Mouse (Mus musculus) layer of hippocampus, adult 11-12 months (tissue): ENCODE results near the gene Cdk14.

Source experiments
- DNase-seq: peaks from one replicate; pipeline ENCODE4 v3.0.0; 2022; ENCODE audit warnings: low spot score

Gene Cdk14

DNA sequence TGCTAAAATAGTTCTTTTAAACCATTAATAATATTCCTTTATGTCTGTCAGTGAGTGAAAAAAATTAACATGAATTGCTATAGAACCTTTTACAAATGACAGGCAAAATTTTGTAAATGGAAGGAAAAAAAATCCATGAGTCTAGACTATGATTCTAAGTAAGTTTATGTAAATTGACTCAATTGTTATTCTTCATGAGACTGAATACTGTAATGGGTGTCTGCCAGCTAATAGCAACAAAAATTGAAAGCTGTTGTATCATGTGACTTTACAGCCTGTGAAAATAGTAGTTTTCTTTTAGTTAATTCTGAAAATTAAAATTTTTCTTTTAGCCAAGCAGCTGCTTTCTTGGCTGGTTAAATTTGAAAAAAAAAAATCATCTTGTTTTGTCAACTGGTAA lies 234.6 kb downstream of the Cdk14 start:
- DNase-seq: no peak

DNA sequence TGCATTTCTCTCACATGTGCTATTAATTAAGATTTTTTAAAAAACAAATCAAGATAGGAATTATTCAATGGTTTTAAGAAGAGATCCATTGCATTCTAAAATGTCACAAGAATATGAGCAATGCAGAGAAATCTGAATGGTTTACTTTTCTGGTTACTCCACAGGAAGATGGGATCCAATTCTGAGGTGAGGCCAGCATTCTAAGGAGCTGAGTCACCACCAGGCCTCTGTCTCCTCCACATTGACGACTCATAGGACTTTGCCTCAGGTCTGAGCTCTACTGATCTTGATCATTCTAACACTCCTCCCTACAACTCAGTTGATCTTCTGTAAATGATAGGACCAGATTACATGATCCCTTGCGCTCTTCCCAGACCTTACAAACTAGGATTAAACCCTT lies 239.4 kb downstream of the Cdk14 start:
- DNase-seq: no peak

DNA sequence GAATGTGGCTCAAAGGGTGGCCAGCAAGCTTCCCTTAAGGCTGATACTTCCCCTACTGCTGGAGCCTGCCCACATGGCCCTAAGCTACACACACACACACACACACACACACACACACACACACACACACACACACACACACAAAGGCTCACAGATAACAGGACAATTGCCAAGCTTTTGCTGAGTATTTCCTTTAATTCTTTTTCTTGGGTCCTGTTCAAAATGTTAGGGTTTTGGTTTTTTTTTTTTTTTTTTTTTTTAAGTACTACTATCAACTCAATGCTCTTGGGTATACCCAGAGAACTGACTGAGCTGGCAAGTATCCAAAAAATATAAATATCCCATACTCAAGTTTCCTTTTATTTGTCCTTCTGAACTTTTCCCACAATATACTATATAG lies 239.8 kb downstream of the Cdk14 start:
- no peak for DNase-seq

DNA sequence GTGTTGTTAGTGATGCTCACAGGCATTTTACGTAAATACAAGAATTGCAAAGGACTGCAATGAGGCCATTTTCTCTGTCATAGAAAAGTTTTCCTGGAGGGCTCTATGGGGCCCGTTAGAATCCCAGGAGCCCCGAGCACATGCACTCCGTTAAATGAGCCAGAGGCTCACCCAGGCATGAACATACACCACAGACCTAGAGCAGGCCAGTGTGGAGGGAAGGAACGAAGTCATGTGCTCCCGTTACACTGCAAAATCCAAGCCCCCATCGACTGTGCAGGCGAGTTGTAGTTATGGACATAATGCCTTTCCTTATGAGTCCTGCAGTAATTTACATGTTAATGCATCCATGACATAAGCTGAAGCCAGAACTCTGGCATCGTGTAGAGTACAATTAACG lies 244.1 kb downstream of the Cdk14 start:
- no peak for DNase-seq

DNA sequence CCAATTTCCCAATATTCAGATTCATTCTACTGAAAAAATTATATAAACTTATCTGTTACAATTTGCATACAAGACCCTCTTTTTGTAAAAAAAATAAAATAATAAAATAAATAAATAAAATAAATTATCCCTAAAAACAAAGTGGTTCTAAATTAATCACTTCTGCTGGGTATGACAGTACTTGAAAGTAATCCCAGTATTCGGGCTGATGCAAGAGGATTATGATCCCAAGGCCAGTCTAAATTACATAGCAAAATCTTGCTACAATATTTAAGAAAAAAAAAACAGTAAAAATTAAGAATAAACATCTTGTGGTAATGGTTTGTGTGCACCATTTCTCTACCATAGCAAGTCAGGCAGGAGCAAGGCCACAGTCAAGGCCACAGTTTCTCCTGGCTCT lies 244.5 kb downstream of the Cdk14 start:
- no peak for DNase-seq

DNA sequence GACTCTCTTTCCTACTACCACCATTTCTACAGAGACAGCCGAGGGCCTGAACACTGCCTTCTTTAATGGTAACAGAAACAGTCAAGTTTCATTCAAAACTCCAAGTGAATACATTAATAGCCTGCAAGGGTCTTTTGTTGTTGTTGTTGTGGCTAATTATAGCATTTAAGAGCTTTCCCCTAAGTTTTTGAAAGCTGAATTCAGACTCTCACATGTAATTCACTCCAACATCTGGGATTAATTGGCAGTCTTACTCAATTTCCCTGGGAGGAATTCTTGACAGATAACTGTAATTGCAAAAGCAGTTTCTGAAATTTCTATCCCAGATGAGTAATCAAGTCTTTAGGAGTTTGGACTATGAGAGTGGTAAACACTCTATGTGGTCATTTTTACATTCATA lies 245.0 kb downstream of the Cdk14 start:
- no peak for DNase-seq

DNA sequence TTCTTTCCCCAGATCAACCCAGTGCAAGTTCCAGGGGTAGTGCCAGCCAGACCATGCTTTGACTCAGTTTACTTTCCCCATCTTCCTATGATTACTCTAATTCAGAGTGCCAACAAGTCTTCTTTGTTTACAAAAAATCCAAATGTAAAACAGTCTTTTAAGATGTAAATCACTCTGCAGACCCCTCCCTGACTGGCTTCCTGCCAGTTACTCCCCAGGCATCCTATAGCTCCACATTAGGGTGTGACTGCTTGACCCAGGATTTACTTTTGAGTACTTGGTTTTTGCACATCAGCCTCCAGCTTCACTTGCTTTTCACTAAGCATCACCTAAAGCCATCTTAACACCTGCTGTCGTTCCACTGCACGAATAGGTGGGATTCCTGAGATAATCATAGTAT lies 254.0 kb downstream of the Cdk14 start:
- no peak for DNase-seq

DNA sequence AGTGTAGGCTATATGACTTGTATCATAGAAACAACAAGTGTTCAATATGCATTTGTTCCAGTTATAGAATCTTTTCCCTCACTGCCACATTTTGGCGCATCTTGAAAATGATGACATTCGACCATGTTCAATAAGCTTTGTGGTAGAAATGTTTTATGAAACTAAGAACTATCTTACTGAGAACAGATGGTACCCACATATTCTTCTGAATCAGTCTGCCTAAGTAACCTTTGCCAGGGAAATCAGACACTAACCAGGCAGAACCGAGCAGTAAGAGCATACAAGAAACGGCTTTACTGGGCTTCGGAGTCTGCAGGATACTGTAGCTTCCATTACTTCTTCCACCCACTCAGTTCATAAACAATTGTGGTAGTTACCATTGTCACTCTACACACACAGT lies 255.8 kb downstream of the Cdk14 start:
- no peak for DNase-seq

DNA sequence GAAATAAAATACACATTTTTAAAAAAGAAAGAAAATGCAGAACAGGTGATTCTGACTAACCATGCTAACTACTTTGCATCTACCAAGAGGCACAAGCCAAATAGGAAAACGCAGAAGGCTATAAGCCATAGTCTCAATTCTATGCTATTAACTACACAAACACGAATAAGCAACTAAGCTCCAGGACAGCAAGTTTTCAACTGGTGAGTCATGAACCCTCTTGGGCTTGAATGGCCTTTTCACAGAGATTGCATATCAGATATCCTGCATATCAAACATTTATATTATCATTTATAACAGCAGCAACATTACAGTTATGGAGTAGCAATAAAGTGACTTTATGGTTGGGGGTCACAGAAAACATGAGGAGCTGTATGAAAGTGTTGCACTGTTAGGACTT lies 256.3 kb downstream of the Cdk14 start:
- no peak for DNase-seq

DNA sequence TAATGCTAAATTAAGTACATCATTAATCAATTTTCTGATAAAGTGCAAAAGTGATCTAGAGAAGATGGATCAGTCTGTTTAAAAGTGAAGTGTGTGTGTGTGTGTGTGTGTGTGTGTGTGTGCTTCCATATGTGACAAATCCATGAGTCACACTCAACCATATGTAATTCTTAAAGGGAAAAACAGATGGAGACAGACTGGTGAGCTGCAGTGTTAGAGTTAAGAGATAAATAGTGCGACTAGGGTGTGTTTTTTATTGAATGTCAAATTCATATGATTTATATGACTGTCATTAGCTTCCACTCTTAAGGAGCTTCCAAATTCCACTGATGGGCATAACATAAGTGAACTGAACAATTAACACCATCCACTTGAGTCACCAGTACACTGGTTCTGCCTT lies 260.6 kb downstream of the Cdk14 start:
- DNase-seq: no peak

DNA sequence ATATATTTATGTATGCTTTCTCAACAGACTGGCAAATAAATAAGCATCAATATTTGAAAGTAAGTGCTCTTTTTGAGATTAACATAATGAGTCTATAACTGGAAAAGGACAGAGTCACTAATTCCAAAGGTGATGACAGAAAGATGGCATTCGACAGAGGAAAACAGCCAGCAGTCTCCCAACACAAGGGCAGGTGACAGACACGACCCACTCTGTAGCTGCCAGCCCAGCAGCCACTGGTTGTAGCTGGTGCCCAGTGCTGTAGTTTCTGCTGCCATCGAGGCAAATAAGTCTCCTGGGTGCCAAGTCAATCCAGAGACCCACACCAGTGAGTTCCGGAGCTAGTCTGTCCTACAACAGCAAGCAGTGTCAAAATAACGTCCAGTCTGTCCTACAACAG lies 280.3 kb downstream of the Cdk14 start:
- DNase-seq: no peak

DNA sequence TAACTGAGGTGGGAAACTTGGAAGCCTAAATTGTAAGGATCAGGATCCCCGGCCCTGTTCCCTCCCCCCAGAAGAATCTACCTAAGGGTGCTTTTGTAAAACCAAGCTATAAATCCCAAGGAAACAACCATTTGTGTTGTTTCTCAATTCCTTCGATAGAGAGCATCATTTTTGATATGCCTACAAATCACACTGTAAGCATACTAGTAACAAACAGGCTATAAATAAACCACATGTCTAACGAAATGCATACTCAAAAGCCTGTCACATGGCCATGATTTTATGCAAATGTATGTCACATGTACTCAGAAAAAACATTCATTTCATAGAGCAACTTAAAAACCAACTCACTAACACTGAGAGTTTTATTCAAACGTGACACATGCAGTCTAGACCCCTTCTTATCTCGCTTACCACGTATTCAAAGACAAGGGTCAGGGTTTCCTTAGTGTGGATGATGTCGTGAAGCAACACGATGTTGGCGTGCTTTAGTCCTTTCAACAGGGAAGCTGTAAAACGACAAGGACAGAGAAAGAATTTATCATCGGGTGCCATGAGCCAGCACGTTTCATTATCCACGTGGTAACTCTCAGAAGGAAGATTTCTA lies 285.1 kb downstream of the Cdk14 start:
- no peak for DNase-seq

DNA sequence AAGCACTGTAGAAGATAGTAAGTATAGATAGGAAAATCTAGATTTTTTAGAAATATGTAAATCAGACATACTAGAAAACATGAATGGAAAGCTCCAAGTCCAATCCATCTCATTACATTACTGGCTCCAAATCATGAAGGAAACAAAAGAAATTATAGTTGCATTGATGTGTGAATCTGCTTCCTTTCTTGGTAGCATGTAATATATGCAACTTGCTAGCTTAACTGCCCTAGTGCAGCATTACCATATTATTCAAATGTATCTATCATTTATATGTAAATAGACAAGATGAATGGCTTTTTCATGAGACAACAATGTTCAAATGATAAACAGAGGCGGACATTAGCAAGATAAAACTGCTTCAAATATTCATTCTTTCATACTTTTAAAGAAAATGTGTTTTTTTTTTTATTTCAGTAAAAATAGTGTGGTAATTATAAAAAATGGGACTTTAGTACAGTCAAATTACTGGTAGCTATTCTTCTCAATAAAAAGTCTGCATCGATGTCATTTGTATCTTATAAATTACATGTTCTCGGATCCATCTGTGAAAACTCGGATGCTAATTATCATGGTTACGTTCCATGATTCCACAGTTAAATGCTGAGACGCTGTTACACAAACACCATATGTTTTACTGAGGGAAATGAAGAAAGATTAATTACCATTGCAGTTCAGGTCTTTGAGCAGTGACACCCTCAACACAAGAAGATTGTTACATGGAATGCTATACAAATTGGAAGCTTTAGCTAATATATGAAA lies 285.8 kb downstream of the Cdk14 start:
- DNase-seq: no peak

DNA sequence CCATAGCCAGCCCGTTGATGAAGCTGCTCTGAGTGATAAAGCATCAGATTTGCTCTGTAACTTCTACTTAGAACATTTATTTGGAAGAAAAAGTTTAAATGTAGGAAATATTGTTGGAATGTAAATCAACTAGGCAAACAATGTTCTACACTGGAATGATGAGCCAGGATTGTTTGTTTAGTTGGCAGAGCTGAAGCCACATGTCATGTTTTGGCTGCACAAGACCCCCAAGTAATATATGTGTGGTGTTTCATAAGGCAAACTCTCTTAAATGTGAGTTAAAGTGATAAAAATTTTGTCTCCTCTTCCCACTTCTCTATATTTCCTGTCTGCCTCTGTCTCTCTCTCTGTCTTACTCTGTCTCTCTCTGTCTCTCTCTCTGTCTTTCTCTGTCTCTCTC lies 291.3 kb downstream of the Cdk14 start:
- no peak for DNase-seq

DNA sequence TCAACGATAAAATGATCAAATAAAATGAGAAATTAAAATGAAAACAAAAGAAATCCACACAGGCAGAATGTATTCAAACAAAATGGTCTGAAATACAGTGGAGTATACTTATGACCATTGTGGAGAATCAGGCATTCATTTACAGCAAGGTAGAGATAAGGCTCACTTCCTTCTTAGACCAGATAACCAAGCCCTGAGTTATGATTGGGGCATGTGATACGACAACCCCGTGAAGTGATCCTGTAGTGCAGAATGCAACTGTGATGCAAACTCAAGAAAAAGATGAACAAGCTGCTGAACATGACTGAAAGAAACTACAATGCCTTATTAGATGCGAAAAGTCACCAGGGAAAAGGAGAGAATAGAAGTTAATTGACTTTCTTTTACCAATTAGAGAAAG lies 295.5 kb downstream of the Cdk14 start:
- no peak for DNase-seq

DNA sequence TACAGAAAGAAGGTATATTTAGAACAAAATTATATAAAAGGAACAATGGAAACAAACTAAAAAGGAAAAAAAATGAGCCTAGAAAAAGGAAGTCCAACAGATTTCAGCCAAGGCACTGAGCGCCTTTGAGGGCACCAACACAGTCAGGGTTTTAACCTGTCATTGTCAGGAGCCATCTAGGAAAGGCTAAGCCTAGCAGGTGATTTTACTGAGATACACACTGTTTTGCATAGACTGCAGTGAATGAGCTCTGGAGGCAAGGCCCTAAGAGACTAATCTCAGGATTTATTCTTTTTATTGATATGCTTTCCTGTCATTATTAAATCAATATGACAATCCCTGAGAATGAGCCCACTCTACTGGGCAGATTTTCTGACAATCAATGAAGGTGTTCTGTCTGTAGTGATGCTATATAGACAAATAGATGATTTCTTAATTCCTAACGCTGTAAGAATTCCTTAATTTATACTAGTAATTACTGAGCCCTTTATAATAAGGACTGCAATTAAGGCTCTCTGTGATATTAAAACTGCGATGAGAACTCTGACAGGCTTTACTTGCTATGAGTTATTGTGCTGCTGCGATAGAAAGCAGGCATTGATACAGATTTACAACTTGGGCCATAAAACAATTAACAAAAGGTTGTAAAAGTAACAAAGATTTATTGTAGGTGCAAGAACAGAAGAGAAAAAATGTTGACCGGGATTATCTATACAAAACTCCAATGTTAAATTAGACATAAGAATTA lies 303.2 kb downstream of the Cdk14 start:
- DNase-seq: no peak

DNA sequence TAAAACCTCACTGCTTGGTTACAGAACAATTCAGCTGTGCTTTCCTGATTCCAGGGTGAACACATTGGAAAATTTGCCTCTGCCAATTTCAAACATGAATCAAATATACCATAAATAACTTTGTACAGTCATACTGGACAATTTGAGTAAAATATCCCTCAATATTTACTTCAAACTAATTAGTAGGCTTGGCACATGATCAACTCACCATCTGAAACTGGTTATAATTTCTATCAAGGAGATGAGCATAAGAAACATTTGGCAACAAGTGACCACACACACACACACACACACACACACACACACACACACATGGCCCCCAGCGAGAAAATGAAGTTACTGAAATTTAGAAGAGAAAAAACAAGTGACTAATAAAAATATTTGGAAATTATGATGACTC lies 304.6 kb downstream of the Cdk14 start:
- no peak for DNase-seq

DNA sequence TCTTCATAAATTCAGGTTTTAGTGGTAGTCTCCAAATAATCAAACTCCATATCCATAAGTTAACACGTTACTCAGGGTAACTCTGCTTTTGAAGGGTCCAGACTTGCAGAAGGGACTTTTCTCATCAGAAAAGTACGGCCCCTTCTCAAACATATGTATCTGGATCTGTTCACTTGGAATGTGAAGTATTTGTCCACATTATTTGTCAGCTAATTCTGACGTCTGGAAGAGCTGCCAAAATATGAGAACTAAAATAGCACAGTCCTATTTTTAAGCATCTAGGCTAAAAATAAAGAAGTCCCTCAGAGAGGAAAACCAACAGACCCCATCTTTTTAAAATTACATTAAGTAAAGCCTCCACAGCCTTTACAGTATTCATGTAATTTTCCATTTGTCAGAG lies 310.5 kb downstream of the Cdk14 start:
- DNase-seq: no peak

DNA sequence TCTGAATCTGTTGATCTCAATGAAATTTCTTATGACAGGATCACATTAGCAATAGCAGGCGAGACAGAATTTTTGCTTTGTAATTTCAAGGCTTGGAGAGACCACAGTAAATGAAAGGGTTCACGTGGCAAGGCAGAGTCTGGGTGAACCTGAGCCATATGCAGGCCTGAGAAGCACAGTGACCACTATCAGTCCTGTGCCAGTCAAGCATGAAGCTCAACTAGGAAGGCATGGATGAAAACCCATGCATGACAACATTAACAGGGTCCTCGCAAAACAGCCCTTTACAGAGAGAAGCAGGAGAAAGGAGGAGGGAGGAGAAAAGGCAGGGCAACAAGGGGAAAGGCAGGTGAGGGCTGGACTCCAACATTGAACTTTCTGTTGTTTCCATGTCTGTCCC lies 311.1 kb downstream of the Cdk14 start:
- DNase-seq: no peak

DNA sequence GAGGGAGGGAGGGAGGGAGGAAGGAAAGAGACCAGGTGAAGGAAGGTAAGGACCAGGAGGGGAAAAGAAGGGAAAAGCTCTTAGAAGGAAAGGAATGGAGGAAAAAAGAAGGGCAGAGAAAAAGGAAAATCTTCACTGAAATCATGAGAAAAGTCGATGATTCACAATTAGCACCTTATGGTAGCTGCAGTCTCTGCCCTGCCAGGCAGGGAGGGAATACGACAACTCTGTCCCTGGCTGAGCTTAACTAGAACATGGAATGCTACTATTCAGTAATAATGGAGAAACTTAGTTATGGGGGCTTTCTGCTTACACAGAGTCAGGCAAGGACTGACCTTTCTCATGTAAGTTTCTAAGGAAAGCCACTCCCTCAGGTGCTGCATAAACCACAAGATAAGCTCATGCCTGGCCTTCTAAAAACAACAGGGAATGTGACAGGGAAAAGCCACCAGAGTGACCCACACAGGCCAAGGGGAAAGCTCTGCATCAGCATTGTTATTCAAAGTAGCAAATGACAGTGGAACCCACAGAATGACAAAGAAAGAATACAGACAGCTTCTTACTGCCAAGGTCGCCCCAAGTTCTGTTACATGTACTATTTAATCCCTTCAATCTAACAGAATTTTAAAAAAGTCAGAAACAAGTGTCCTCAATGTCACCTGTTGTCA lies 323.7 kb downstream of the Cdk14 start:
- no peak for DNase-seq

DNA sequence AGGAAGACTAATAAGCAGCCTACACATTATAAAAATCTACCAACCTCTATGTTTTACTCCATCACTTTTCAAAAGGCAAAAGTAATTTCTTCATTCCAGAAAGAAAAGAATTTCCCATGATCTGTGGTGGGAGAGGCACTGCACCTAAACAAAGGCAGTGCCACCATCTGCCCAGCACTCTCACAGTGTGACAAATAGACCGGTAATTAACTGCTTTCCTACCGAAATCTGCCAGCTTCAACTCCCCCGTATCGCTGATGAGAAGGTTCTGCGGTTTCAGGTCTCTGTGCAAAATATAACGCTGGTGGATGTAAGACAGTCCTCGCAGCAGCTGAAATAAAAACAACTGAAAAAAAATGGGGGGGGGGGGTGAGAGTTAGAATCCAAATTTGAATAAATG lies 327.4 kb downstream of the Cdk14 start:
- peak; percentile 47 for DNase-seq

DNA sequence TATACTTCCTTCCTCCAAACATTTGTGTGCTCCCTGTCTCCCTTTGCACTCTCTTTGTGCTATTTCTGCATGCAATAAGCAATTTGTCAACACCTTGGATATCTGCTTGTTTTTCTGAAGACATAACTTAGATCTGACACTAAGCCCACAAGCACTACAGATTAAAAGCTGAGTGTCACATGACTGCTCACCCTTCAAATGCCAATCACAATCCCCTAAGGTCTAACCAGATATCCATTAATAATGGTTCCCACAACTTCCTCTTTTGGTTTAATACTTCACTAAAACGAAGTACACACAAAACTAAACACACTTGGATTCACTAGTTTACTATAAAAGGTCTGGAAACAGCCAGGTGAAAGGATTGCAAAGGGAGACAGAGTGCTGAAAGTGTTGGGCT lies 348.6 kb downstream of the Cdk14 start:
- DNase-seq: no peak

DNA sequence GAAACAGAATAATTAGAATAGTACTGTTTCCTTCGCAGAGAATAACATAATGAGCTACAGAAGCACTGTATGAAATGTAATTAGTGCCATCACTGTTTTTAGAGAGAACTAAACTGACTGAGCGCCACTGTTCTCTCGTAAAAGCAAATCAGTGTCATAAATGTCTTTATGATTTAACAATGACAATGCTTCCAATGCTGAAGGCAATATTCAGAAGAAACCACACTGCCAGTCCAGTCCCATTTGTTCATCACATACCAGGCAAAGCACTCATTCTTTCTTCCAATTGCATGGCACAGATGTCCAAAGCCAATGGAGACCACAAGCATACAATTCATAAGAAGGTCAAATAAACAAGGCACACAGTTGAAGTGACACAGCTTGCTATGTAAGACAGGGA lies 355.4 kb downstream of the Cdk14 start:
- DNase-seq: no peak
